Mouse (Mus musculus) embryonic facial prominence, embryonic 14.5 days (tissue): ENCODE data around the gene Ica1. TPM values are rescaled to one million over a fixed set of nuclear protein-coding genes. Genes with fewer than 3 reads are reported as not detected.

Experiments
- ATAC-seq: fragments of 200-750 bp; cut with Nextera tagmentation; 2 replicates; pipeline ENCODE4 v1.8.0; 2017; ENCODE audit warnings: low read depth, moderate number of reproducible peaks, moderate TSS enrichment
- DNase-seq: peaks from one replicate; pipeline ENCODE4 v3.0.0-alpha.2; 2015; ENCODE audit warnings: low spot score
- H3K27ac ChIP-seq: fragments of 300-500 bp; sonication (generic); replicated peaks from 2 replicates; pipeline ENCODE4 v1.5.1; 2014; ENCODE audit warnings: low read depth, mild to moderate bottlenecking, low read length, moderate library complexity
- H3K27me3 ChIP-seq: fragments of 300-500 bp; sonication (generic); replicated peaks from 2 replicates; pipeline ENCODE4 v1.6.1; 2014; ENCODE audit warnings: low read length; ENCODE audit not compliant: control insufficient read depth, insufficient read depth
- H3K36me3 ChIP-seq: fragments of 300-500 bp; sonication (generic); 2 replicates; pipeline ENCODE4 v1.6.1; 2014; ENCODE audit warnings: low read length, mixed read lengths; ENCODE audit not compliant: control insufficient read depth, insufficient read depth
- H3K4me1 ChIP-seq: fragments of 300-500 bp; sonication (generic); 2 replicates; pipeline ENCODE4 v1.6.1; 2014; ENCODE audit warnings: antibody characterized with exemption, low read length; ENCODE audit not compliant: control insufficient read depth, insufficient read depth
- H3K4me2 ChIP-seq: fragments of 300-500 bp; sonication (generic); 2 replicates; pipeline ENCODE4 v1.6.1; 2014; ENCODE audit warnings: low read depth, mild to moderate bottlenecking, low read length, moderate library complexity, mixed read lengths
- H3K4me3 ChIP-seq: fragments of 300-500 bp; sonication (generic); 2 replicates; pipeline ENCODE4 v1.5.1; 2014; ENCODE audit warnings: low read depth, mild to moderate bottlenecking, low read length
- H3K9ac ChIP-seq: fragments of 300-500 bp; sonication (generic); 2 replicates; pipeline ENCODE4 v1.6.1; 2014; ENCODE audit warnings: low read depth, mild to moderate bottlenecking, low read length, moderate library complexity, mixed read lengths
- H3K9me3 ChIP-seq: fragments of 300-500 bp; sonication (generic); 2 replicates; pipeline ENCODE4 v1.6.1; 2016; ENCODE audit warnings: low read length; ENCODE audit not compliant: control insufficient read depth
- WGBS: fragments of 180-500 bp; shearing (Covaris S2); extraction: QIAGEN DNeasy Blood & Tissue Kit; methylation state at CpG from one replicate; pipeline ENCODE4 v1.1.7; 2014; 5-methylcytosine and 5-hydroxymethylcytosine counted together
- polyA plus RNA-seq: library from polyadenylated mRNA; unstranded; fragments of >200 nt; fragmentation: Nextera tagmentation; extraction: Ambion mirVana; gene quantifications from 2 replicates; pipeline ENCODE4 v1.2.1, GENCODE M21; 2014

Gene Ica1
- polyA plus RNA-seq, 1 experiment from 2014 or later, result 16.1 TPM

- H3K4me3 ChIP-seq, result no peak overlapping the region
- no peak overlapping the region for H3K9ac ChIP-seq
- H3K4me1 ChIP-seq, result no peaks in the 10 kb centered on the region
- H3K9me3 ChIP-seq, result no peaks in the 10 kb centered on the region
- WGBS, result 90% methylated on average over 4 of the region's 4 CpGs
- H3K27ac ChIP-seq, result no peak overlapping the region
- H3K4me2 ChIP-seq, result no peak overlapping the region
- DNase-seq, result no peak
- no peaks in the 10 kb centered on the region for H3K36me3 ChIP-seq
- H3K27me3 ChIP-seq, result no peaks in the 10 kb centered on the region
- no peak for ATAC-seq
These were observed 140.2 kb downstream of the Ica1 start for GRCm38 (mm10) chr6:8638122-8638521.

- Histone ChIP-seq H3K36me3 (no peaks in the 10 kb centered on the region), H3K4me2 (no peak overlapping the region), H3K27ac (no peak overlapping the region), H3K27me3 (no peaks in the 10 kb centered on the region), H3K4me1 (no peaks in the 10 kb centered on the region), H3K4me3 (no peak overlapping the region), H3K9ac (no peak overlapping the region), H3K9me3 (no peaks in the 10 kb centered on the region)
- ATAC-seq, result no peak
- DNase-seq, result no peak
- WGBS, result 92% methylated on average over 4 of the region's 4 CpGs
These were observed 145.6 kb downstream of the Ica1 start for GRCm38 (mm10) chr6:8632701-8633100.

GRCm38 (mm10) chr6:8631986-8632632 is 146.2 kb downstream of the Ica1 start:
- Histone ChIP-seq H3K4me1 (no peaks in the 10 kb centered on the region), H3K27ac (no peak overlapping the region), H3K27me3 (no peaks in the 10 kb centered on the region), H3K4me3 (no peak overlapping the region), H3K36me3 (no peaks in the 10 kb centered on the region), H3K9ac (no peak overlapping the region), H3K9me3 (no peaks in the 10 kb centered on the region), H3K4me2 (no peak overlapping the region)
- ATAC-seq (no peak), DNase-seq (no peak)
- WGBS, result 54% methylated on average over 5 of the region's 5 CpGs

- ATAC-seq, result no peak
- no peaks in the 10 kb centered on the region for H3K9me3 ChIP-seq
- no peak overlapping the region for H3K4me2 ChIP-seq
- no peak overlapping the region for H3K4me3 ChIP-seq
- no peaks in the 10 kb centered on the region for H3K36me3 ChIP-seq
- DNase-seq, result no peak
- H3K9ac ChIP-seq, result no peak overlapping the region
- no peaks in the 10 kb centered on the region for H3K4me1 ChIP-seq
- H3K27ac ChIP-seq, result no peak overlapping the region
- no peaks in the 10 kb centered on the region for H3K27me3 ChIP-seq
- WGBS, result 68% methylated on average over 8 of the region's 8 CpGs
These were observed 146.9 kb downstream of the Ica1 start for GRCm38 (mm10) chr6:8631362-8631761.

GRCm38 (mm10) chr6:8630531-8630930 is 147.8 kb downstream of the Ica1 start:
- no peak for DNase-seq
- no peaks in the 10 kb centered on the region for H3K4me1 ChIP-seq
- no peak for ATAC-seq
- H3K27me3 ChIP-seq, result no peaks in the 10 kb centered on the region
- H3K4me3 ChIP-seq, result no peak overlapping the region
- no peak overlapping the region for H3K9ac ChIP-seq
- H3K4me2 ChIP-seq, result no peak overlapping the region
- 83% methylated on average over 7 of the region's 7 CpGs for WGBS
- no peak overlapping the region for H3K27ac ChIP-seq
- no peaks in the 10 kb centered on the region for H3K9me3 ChIP-seq
- H3K36me3 ChIP-seq, result no peaks in the 10 kb centered on the region

- ATAC-seq, result no peak
- H3K4me1 ChIP-seq, result no peaks in the 10 kb centered on the region
- H3K4me2 ChIP-seq, result no peak overlapping the region
- no peak overlapping the region for H3K9ac ChIP-seq
- H3K27ac ChIP-seq, result no peak overlapping the region
- no peak for DNase-seq
- H3K27me3 ChIP-seq, result no peaks in the 10 kb centered on the region
- no peak overlapping the region for H3K4me3 ChIP-seq
- no peaks in the 10 kb centered on the region for H3K36me3 ChIP-seq
- WGBS, result 84% methylated on average over 7 of the region's 7 CpGs
- no peaks in the 10 kb centered on the region for H3K9me3 ChIP-seq
These were observed 149.5 kb downstream of the Ica1 start for GRCm38 (mm10) chr6:8628715-8629267.

GRCm38 (mm10) chr6:8628226-8628625 is 150.1 kb downstream of the Ica1 start:
- H3K4me2 ChIP-seq, result no peak overlapping the region
- no peaks in the 10 kb centered on the region for H3K9me3 ChIP-seq
- ATAC-seq (no peak), DNase-seq (no peak)
- H3K9ac ChIP-seq, result no peak overlapping the region
- 89% methylated on average over 8 of the region's 8 CpGs for WGBS
- H3K4me3 ChIP-seq, result no peak overlapping the region
- no peak overlapping the region for H3K27ac ChIP-seq
- no peaks in the 10 kb centered on the region for H3K4me1 ChIP-seq
- H3K36me3 ChIP-seq, result no peaks in the 10 kb centered on the region
- no peaks in the 10 kb centered on the region for H3K27me3 ChIP-seq

GRCm38 (mm10) chr6:8623045-8623444 is 155.2 kb downstream of the Ica1 start:
- 75% methylated on average over 3 of the region's 3 CpGs for WGBS
- H3K4me2 ChIP-seq, result no peak overlapping the region
- H3K9me3 ChIP-seq, result no peaks in the 10 kb centered on the region
- no peak overlapping the region for H3K4me3 ChIP-seq
- no peaks in the 10 kb centered on the region for H3K27me3 ChIP-seq
- H3K9ac ChIP-seq, result no peak overlapping the region
- H3K36me3 ChIP-seq, result no peaks in the 10 kb centered on the region
- ATAC-seq, result no peak
- DNase-seq, result no peak
- no peak overlapping the region for H3K27ac ChIP-seq
- no peaks in the 10 kb centered on the region for H3K4me1 ChIP-seq
